Mouse (Mus musculus) heart, postnatal 36 days (tissue): ENCODE measurements around the gene Tectb. TPM values are rescaled to one million over a fixed set of nuclear protein-coding genes. Genes with fewer than 3 reads are reported as not detected.
A peak's percentile ranks its signal among the peaks of the same experiment; 100 is the strongest.
"Not testable (repeated sequence)": the region's sequence is repeated elsewhere in the genome, so short reads cannot be mapped to it uniquely, and the experiment has no call there.

Experiments used
- DNase-seq, 2 experiments: peaks; one replicate each; pipeline ENCODE4 v3.0.0; 2021 to 2022
- intact Hi-C: fragments of 180-260 bp; cut with DNase I; formaldehyde crosslinking; loops from one replicate; pipeline ENCODE4 v1.15.1; 2025
- total RNA-seq, 2 experiments: library from RNA; stranded (reverse); gene quantifications; 2 replicates each; pipeline ENCODE4 v1.2.3; 2021

Tectb gene
- total RNA-seq, 2 experiments from 2014 or later = 0.19 to 0.33 TPM

- DNase-seq = no peak
These were observed 15.2 kb upstream of the Tectb start for GRCm38 (mm10) chr19:55165183-55165865.

DNA sequence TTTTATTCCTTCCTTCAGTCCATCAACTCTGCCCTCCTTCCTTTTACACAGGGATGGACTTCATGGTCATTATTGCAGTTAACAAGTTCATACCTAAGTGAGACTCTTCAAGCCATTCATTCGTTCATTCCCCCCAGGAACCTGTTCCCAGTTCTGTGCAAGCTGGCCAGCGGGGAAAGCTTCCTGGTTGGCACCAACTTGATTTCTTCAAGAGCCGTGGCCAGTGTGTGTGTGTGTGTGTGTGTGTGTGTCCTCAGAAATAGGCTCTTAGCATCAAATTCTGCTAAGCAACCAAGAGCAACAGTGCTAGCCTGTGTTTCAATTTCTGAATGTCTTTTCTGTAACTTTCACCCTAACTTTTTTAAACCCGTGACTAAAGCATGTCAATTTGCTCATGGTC lies 14.6 kb upstream of the Tectb start:
- intact Hi-C loops = no loop called here
- no peak for DNase-seq

More at GRCm38 (mm10) chr19:55165183-55165865, 15.2 kb upstream of the Tectb start:
- intact Hi-C loops = no loop called here

GRCm38 (mm10) chr19:55166741-55167140 lies 13.8 kb upstream of the Tectb start:
- DNase-seq = no peak
- intact Hi-C loops = no loop called here

GRCm38 (mm10) chr19:55167741-55168140 lies 12.8 kb upstream of the Tectb start:
- no peak for DNase-seq
- intact Hi-C loops = no loop called here

- DNase-seq = no peak
- intact Hi-C loops = no loop called here
These were observed 12.2 kb upstream of the Tectb start for GRCm38 (mm10) chr19:55168360-55168759.

- intact Hi-C loops, DNase-seq: not testable (repeated sequence)
These were observed 11.2 kb upstream of the Tectb start for GRCm38 (mm10) chr19:55169236-55169729.

- DNase-seq = no peak
These were observed 10.1 kb upstream of the Tectb start for GRCm38 (mm10) chr19:55170399-55170798.

GRCm38 (mm10) chr19:55171585-55171984 lies 8.9 kb upstream of the Tectb start:
- DNase-seq = no peak
- intact Hi-C loops = no loop called here

More at GRCm38 (mm10) chr19:55170399-55170798, 10.1 kb upstream of the Tectb start:
- intact Hi-C loops = no loop called here

GRCm38 (mm10) chr19:55177143-55177542 lies 3.4 kb upstream of the Tectb start:
- DNase-seq = no peak
- intact Hi-C loops = no loop called here

- intact Hi-C loops = no loop called here
- no peak for DNase-seq
These were observed 3.9 kb downstream of the Tectb start for GRCm38 (mm10) chr19:55184442-55184841.

DNA sequence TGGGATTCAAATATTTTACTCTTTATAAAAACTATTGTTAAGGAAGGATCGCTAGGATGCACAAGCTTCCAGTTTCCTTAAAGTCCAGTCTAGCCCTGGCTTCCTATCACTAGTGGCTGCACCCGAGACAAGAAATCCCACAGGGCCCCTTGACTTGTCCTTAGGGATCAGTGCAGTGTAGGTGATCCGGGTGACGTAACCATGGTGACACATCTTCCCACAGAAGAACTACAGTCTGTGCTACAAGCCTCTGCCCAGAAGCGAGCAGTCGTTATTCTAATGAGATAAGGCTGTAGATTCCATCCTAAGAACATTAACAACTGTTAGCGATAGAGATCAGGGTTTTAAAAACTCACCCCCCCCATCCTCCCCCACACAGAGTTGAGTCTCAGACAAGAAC lies 4.5 kb downstream of the Tectb start:
- DNase-seq = no peak
- intact Hi-C loops = no loop called here

DNA sequence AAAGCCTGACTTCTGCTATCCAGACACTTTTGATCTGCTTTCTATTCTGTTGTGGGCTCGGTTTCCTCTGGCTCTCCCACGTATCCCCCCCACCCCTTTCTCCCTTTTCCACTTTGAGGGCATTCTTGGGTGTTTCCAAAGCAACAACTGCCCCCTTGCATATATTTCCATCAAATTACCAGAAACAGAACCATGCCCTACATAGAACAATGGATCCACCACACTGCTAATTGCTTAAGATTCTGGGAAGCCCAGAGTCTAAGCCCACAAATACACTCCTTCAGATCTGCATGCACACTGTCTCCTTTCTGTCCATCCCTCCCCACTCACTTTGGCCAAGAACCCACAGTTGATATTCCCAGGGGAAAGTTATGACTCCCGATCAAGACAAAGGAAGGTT lies 5.1 kb downstream of the Tectb start:
- intact Hi-C loops = no loop called here
- no peak for DNase-seq

DNA sequence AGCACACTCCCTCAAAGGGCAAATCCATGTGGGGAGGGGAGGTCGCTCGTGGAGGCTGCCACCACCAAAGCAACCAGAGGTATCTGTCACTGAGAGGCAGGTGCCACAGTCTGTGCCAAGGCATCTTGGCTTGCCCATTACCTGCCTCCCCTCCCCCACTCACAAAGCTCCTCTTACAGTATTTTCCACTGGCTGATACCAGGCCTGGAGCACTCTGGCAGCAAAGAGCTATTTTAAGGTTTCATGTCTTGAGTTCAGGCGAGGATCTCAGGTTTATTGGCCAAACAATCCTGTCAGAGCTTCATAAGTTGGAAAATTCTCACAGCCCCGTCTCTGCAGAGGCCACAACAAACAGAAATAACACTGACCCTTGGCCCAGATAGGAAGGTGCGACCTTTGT lies 9.5 kb downstream of the Tectb start:
- peak; percentile 18 to 60 for DNase-seq
- intact Hi-C loops = no loop called here

DNA sequence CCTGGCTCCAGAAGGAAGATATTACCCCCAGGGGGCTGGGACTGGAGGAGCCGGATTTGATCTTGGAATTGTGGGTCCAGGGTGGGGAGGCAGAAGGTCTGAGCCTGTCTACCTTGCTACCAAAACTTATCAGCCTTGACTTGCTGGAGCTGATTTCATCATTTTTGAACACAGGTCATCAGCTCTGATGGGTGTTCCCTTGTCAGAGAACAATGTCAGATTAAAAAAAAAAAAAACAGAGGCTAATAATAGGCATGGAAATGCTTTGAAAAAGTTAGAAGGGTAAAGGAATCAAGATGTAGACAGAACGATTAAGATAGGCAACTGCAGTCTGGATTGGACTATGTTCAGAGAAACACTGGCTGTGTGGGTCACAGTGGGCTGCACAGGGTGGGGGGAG lies 11.1 kb downstream of the Tectb start:
- intact Hi-C loops = no loop called here
- DNase-seq = no peak

DNA sequence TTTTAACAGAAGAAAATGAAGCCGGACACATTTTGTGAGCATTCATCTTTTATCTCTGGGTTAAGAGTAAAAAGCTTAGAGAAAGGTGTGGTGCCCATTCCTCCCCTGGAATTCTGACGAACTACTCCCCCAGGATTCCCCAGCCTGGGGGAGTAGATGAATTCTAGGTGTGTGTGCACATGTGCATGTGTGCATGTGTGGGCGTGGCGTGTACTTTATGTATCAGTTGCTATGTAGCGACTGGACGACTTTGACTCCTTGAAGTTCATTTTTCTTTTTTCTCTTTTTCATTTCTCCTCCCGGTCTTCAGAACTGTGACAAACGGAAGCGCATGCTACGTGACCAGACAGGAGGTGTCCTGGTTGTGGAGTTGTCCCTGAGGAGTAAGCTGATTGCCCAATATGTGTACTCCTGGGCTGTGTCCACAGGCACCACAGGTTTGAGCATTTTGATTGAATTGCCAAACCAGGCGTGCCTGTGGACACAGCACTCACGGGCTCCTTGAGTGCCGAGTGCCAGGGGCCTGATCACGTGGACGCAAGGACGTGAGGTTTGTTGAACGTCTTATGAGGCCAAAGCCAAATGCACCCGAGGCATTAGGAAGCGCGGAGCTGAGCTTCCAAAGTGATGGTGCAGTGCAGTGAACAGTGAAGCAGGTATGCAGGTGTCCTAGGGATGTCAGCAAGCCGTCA lies 11.9 kb downstream of the Tectb start:
- intact Hi-C loops = no loop called here

GRCm38 (mm10) chr19:55193717-55194394 lies 13.3 kb downstream of the Tectb start:
- no peak for DNase-seq
- intact Hi-C loops = loop anchor here (2.0 kb wide), 1 partner anchor 95 kb away; no protein-coding TSS in a partner anchor

More for the DNA sequence above, 11.9 kb downstream of the Tectb start:
- DNase-seq = no peak

DNA sequence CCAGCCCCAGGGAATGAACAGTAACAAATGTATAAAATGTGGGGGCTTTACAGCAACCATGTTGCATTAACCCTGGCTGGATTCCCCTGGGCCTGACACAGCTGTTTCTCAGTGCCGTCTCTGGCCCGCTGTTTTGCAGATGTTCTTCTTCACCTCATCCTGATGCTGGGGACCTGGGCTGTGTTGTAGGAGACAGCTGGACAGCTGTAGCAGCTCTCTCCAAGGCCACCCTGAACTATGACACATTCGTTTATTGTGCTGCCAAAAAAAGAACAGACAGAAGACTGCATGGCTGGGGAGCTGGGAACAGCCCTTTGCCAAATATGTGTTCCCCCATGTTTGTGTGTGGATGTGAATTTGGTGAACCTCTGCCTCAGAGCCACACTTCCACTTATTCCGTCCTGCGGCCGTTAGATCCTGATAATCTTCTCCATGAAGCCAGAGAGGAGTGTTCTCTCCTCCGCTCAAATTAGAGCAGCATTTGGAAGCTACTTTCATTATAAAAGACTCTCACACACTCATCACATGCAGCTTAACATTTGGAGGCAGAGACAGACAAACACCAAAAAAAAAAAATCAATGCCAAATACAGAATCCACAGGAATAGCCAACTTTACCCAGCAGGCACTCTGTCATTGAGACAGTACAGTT lies 14.1 kb downstream of the Tectb start:
- DNase-seq = peak; percentile 32 to 46
- intact Hi-C loops = loop anchor here (2.0 kb wide), 1 partner anchor 96 kb away; no protein-coding TSS in a partner anchor

DNA sequence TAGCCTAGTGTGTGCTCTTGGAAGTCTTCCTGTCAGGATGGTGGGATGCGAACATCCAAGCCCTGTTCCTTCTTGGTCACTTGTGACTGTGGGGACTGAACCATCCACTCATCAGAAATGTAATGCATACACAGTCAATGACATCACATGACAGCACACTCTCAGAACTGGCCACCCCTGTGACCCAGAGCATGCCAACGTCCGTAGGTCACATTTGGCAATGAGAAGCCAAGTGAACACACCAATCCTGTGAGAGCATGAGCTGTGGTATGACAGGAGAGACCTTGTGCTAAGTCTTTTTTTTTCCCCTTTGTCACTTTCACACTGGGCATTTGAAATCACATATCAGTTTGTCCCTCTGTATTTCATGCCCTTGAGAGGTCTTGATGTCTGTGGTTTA lies 15.0 kb downstream of the Tectb start:
- DNase-seq = no peak
- intact Hi-C loops = loop anchor here (2.0 kb wide), 1 partner anchor 97 kb away; no protein-coding TSS in a partner anchor

- DNase-seq = peak; percentile 49 to 62
- intact Hi-C loops = loop anchor here (2.0 kb wide), 2 partner anchors 126 to 136 kb away; no protein-coding TSS in a partner anchor
These were observed 17.8 kb downstream of the Tectb start for GRCm38 (mm10) chr19:55198303-55198702.

DNA sequence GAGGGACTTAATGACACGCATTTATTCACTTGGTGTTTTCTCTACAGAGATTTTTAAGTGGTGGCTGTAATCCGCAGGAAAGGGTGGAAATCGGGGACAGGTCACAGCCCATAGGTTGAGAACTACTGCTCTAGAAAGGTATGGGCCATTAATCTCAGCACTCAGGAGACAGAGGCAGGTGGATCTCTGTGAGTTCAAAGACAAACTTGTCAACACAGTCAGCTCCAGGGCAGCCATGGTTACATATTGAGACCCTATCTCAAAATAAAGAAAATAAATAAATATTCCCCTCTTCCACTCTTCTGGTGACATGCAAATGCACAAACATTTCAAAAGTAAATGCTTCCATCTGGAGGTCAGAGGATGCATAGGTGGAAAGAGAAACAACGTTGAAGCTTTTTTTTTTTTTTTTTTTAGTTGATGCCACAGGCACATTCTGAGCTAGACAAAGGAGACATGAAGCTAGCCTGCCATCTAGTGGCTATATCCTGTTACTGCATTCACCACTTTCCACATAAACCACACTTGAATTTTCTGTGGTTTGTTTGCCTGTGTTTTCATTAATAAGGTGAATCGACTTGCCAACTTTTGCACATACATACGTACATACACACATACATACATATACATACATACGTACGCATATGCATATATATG lies 26.1 kb downstream of the Tectb start:
- DNase-seq = peak; percentile 27 to 32
- intact Hi-C loops = loop anchor here (5.0 to 10.0 kb wide), 3 partner anchors 672 to 1252 kb away; no protein-coding TSS in a partner anchor
